Mouse (Mus musculus) intestine, embryonic 16.5 days (tissue): ENCODE measurements around the gene Neurl1a. TPM values are rescaled to one million over a fixed set of nuclear protein-coding genes. Genes with fewer than 3 reads are reported as not detected.
A peak's percentile ranks its signal among the peaks of the same experiment; 100 is the strongest.

ENCODE experiments used
- ATAC-seq: fragments of 200-750 bp; cut with Nextera tagmentation; 2 replicates; pipeline ENCODE4 v1.8.0; 2017; ENCODE audit warnings: moderate TSS enrichment, moderate library complexity
- H3K27ac ChIP-seq: fragments of 300-500 bp; sonication (generic); 2 replicates; pipeline ENCODE4 v1.5.1; 2014; ENCODE audit warnings: mild to moderate bottlenecking, low read length
- H3K27me3 ChIP-seq: fragments of 300-500 bp; sonication (generic); replicated peaks from 2 replicates; pipeline ENCODE4 v1.6.1; 2014; ENCODE audit warnings: low read length, control low read depth, mixed read lengths; ENCODE audit not compliant: control insufficient read depth, insufficient read depth
- H3K36me3 ChIP-seq: fragments of 300-500 bp; sonication (generic); 2 replicates; pipeline ENCODE4 v1.6.1; 2014; ENCODE audit warnings: low read length, control low read depth; ENCODE audit not compliant: control insufficient read depth, insufficient read depth
- H3K4me1 ChIP-seq: fragments of 300-500 bp; sonication (generic); 2 replicates; pipeline ENCODE4 v1.6.1; 2014; ENCODE audit warnings: low read length, control low read depth, mixed read lengths; ENCODE audit not compliant: control insufficient read depth, insufficient read depth
- H3K4me2 ChIP-seq: fragments of 300-500 bp; sonication (generic); 2 replicates; pipeline ENCODE4 v1.6.1; 2014; ENCODE audit warnings: low read depth, low read length, control low read depth
- H3K4me3 ChIP-seq: fragments of 300-500 bp; sonication (generic); 2 replicates; pipeline ENCODE4 v1.5.1; 2014; ENCODE audit warnings: mild to moderate bottlenecking, low read length
- H3K9ac ChIP-seq: fragments of 300-500 bp; sonication (generic); 2 replicates; pipeline ENCODE4 v1.6.1; 2014; ENCODE audit warnings: low read depth, low read length
- H3K9me3 ChIP-seq: fragments of 300-500 bp; sonication (generic); 2 replicates; pipeline ENCODE4 v1.6.1; 2016; ENCODE audit warnings: low read length, control low read depth; ENCODE audit not compliant: control insufficient read depth
- WGBS: fragments of 180-500 bp; shearing (Covaris S2); extraction: QIAGEN DNeasy Blood & Tissue Kit; methylation state at CpG from one replicate; pipeline ENCODE4 v1.1.7; 2014; 5-methylcytosine and 5-hydroxymethylcytosine counted together
- polyA plus RNA-seq: library from polyadenylated mRNA; unstranded; fragments of >200 nt; fragmentation: Nextera tagmentation; extraction: Ambion mirVana; gene quantifications from 2 replicates; pipeline ENCODE4 v1.2.1, GENCODE M21; 2015

Neurl1a gene
- polyA plus RNA-seq, 1 experiment from 2014 or later: 3.7 TPM

GRCm38 (mm10) chr19:47220232-47220631, 41.6 kb downstream of the Neurl1a start:
- Histone ChIP-seq H3K9me3 (no peaks in the 10 kb centered on the region), H3K9ac (no peak overlapping the region), H3K4me2 (no peak overlapping the region), H3K4me1 (peaks cover 9% of the 10 kb centered on the region; the same call in 1 of the 2 replicates), H3K4me3 (no peak overlapping the region), H3K36me3 (no peaks in the 10 kb centered on the region), H3K27ac (no peak overlapping the region), H3K27me3 (no peaks in the 10 kb centered on the region)
- no peak for ATAC-seq
- 92% methylated on average over 2 of the region's 2 CpGs for WGBS

- 76% methylated on average over 4 of the region's 4 CpGs for WGBS
- no peak overlapping the region for H3K9ac ChIP-seq
- no peak overlapping the region for H3K4me3 ChIP-seq
- H3K4me2 ChIP-seq: no peak overlapping the region
- H3K36me3 ChIP-seq: no peaks in the 10 kb centered on the region
- H3K27me3 ChIP-seq: no peaks in the 10 kb centered on the region
- no peak for ATAC-seq
- H3K27ac ChIP-seq: no peak overlapping the region
- peaks cover 9% of the 10 kb centered on the region; the same call in 1 of the 2 replicates for H3K4me1 ChIP-seq
- no peaks in the 10 kb centered on the region for H3K9me3 ChIP-seq
Observed at GRCm38 (mm10) chr19:47221006-47221405, 42.4 kb downstream of the Neurl1a start.

- Histone ChIP-seq H3K9me3 (no peaks in the 10 kb centered on the region), H3K4me2 (no peak overlapping the region), H3K4me1 (peaks cover 7% of the 10 kb centered on the region; the same call in 1 of the 2 replicates), H3K36me3 (no peaks in the 10 kb centered on the region), H3K4me3 (no peak overlapping the region), H3K27me3 (no peaks in the 10 kb centered on the region), H3K9ac (no peak overlapping the region), H3K27ac (no peak overlapping the region)
- 71% methylated on average over 7 of the region's 7 CpGs for WGBS
- ATAC-seq: no peak
Observed at GRCm38 (mm10) chr19:47221500-47222153, 43.0 kb downstream of the Neurl1a start.

- no peaks in the 10 kb centered on the region for H3K36me3 ChIP-seq
- H3K27ac ChIP-seq: no peak overlapping the region
- H3K4me2 ChIP-seq: no peak overlapping the region
- H3K4me1 ChIP-seq: peaks cover 4% of the 10 kb centered on the region; the same call in 1 of the 2 replicates
- ATAC-seq: 0 out of 2 replicates have a peak, but pooled peaks have one; percentile 48
- WGBS: 85% methylated on average over 8 of the region's 8 CpGs
- no peaks in the 10 kb centered on the region for H3K27me3 ChIP-seq
- H3K4me3 ChIP-seq: no peak overlapping the region
- no peak overlapping the region for H3K9ac ChIP-seq
- no peaks in the 10 kb centered on the region for H3K9me3 ChIP-seq
Observed at GRCm38 (mm10) chr19:47222154-47222840, 43.7 kb downstream of the Neurl1a start.

DNA sequence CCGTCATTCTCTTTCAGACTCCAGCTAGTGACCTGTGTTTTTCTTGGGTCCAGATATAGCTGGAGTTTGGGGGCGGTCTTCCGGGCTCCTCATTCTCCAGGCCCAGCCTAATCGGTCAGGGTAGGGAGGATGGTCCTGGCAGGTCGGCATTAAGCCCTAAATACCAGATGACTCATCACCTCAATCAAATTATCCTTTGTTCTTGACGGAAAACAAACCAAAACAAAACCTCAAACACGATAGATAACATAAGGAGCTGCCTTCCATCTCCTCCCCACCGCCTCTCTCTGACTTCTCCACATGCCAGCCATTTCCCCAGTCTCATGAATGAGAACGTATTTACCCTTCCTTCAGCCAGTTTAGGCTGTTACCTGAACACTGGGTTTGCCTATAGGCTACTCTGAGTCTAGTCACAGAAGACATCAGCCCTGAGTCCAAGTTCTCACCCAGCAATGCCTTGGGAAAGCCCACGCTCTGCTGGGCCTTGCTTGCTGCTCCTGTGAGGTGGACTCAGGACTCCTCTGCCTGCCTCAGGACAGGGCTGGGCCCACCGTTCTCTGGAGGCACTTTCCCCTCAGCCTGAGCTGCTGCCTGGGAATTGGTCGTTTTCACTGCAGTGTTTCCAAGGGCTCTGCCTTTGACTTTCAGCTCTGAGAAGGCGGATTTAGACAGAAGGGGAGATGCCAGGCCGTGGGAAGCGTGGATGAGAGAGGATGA, 44.4 kb downstream of the Neurl1a start:
- H3K9me3 ChIP-seq: no peaks in the 10 kb centered on the region
- H3K36me3 ChIP-seq: no peaks in the 10 kb centered on the region
- H3K27me3 ChIP-seq: no peaks in the 10 kb centered on the region
- 0 out of 2 replicates have a peak, but pooled peaks have one; percentile 4 for ATAC-seq
- H3K9ac ChIP-seq: 0 out of 2 replicates have a peak overlapping the region, but pooled peaks have one; percentile 2
- H3K4me3 ChIP-seq: no peak overlapping the region
- no peak overlapping the region for H3K4me2 ChIP-seq
- peaks cover 4% of the 10 kb centered on the region; the same call in 1 of the 2 replicates for H3K4me1 ChIP-seq
- 52% methylated on average over 15 of the region's 15 CpGs for WGBS
- H3K27ac ChIP-seq: peak overlapping the region; percentile 16

DNA sequence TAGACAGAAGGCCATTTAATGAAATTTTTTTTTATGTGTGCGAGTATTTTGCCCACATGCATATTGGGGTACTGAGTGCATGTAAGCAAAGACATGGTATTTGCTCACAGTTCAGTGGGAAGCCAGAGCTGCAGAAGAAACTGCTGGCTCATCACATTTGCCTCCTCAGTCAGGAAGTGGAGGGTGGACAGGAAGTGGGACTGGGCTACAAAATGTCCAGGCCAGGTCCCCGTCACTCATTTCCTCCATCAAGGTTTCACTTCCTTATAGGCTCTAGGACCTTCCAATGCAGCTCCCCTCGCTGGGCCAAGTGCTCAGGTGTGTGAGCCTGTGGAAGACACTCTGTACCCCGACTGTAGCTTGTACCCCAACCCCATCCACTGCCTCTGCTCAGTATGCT, 46.1 kb downstream of the Neurl1a start:
- Histone ChIP-seq H3K4me1 (peaks cover 13% of the 10 kb centered on the region), H3K27me3 (no peaks in the 10 kb centered on the region), H3K36me3 (no peaks in the 10 kb centered on the region), H3K27ac (no peak overlapping the region), H3K9ac (no peak overlapping the region), H3K4me3 (no peak overlapping the region), H3K9me3 (no peaks in the 10 kb centered on the region), H3K4me2 (no peak overlapping the region)
- no peak for ATAC-seq
- 76% methylated on average over 4 of the region's 4 CpGs for WGBS

- WGBS: 79% methylated on average over 5 of the region's 5 CpGs
- no peak for ATAC-seq
- H3K36me3 ChIP-seq: no peaks in the 10 kb centered on the region
- no peak overlapping the region for H3K4me2 ChIP-seq
- H3K27me3 ChIP-seq: no peaks in the 10 kb centered on the region
- H3K27ac ChIP-seq: no peak overlapping the region
- H3K4me3 ChIP-seq: no peak overlapping the region
- H3K9me3 ChIP-seq: no peaks in the 10 kb centered on the region
- H3K9ac ChIP-seq: no peak overlapping the region
- H3K4me1 ChIP-seq: peaks cover 13% of the 10 kb centered on the region
Observed at GRCm38 (mm10) chr19:47225791-47226190, 47.2 kb downstream of the Neurl1a start.

GRCm38 (mm10) chr19:47228725-47229252, 50.2 kb downstream of the Neurl1a start:
- H3K27ac ChIP-seq: peak overlapping the region; percentile 71
- H3K27me3 ChIP-seq: no peaks in the 10 kb centered on the region
- no peaks in the 10 kb centered on the region for H3K36me3 ChIP-seq
- H3K4me2 ChIP-seq: peak overlapping the region; percentile 62
- peak overlapping the region; percentile 41 for H3K4me3 ChIP-seq
- H3K4me1 ChIP-seq: peaks cover 13% of the 10 kb centered on the region
- 5% methylated on average over 17 of the region's 17 CpGs for WGBS
- ATAC-seq: peak; percentile 90
- no peaks in the 10 kb centered on the region for H3K9me3 ChIP-seq
- peak overlapping the region; percentile 56 for H3K9ac ChIP-seq

DNA sequence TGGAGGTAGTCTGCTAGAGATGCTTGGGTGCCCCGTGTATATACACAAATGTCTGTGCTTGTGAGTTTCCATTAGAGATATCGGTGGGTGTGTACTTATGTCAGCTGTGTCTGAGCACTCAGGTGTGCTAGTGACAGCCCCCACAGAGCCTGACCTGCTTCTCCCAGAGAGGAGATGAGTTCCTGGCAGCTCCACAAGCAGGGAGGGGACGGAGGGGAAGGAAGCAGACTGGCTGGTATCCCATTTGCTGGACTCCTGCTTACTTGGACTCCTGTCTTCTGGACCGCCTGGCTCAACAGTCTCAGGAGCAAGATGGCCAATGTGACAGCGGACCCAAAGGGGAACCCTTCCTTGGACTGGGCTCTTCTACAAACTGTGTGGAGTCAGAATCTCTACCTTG, 50.8 kb downstream of the Neurl1a start:
- H3K36me3 ChIP-seq: no peaks in the 10 kb centered on the region
- no peak for ATAC-seq
- 61% methylated on average over 5 of the region's 5 CpGs for WGBS
- H3K4me3 ChIP-seq: peak overlapping the region; percentile 41; the same call in 1 of the 2 replicates
- H3K9ac ChIP-seq: peak overlapping the region; percentile 56; the same call in 1 of the 2 replicates
- H3K27ac ChIP-seq: no peak overlapping the region
- no peaks in the 10 kb centered on the region for H3K9me3 ChIP-seq
- H3K4me1 ChIP-seq: peaks cover 13% of the 10 kb centered on the region
- no peaks in the 10 kb centered on the region for H3K27me3 ChIP-seq
- peak overlapping the region; percentile 62 for H3K4me2 ChIP-seq
